Mouse (Mus musculus) lung, embryonic 15.5 days (tissue): ENCODE measurements around the gene Tenm4. TPM values are rescaled to one million over a fixed set of nuclear protein-coding genes. Genes with fewer than 3 reads are reported as not detected.
"Not testable (repeated sequence)": the region's sequence is repeated elsewhere in the genome, so short reads cannot be mapped to it uniquely, and the experiment has no call there.

ENCODE experiments used
- ATAC-seq: fragments of 200-750 bp; cut with Nextera tagmentation; 2 replicates; pipeline ENCODE4 v1.8.0; 2017; ENCODE audit warnings: moderate number of reproducible peaks, borderline replicate concordance; ENCODE audit not compliant: low FRiP score, low TSS enrichment; ENCODE audit errors: extremely low read depth
- H3K27ac ChIP-seq: fragments of 300-500 bp; sonication (generic); 2 replicates; pipeline ENCODE4 v1.5.1; 2015; ENCODE audit warnings: moderate library complexity, mild to moderate bottlenecking, inconsistent platforms
- H3K27me3 ChIP-seq: fragments of 300-500 bp; sonication (generic); 2 replicates; pipeline ENCODE4 v1.6.1; 2015; ENCODE audit warnings: inconsistent platforms
- H3K36me3 ChIP-seq: fragments of 300-500 bp; sonication (generic); 2 replicates; pipeline ENCODE4 v1.6.1; 2015; ENCODE audit warnings: inconsistent platforms
- H3K4me1 ChIP-seq: fragments of 300-500 bp; sonication (generic); 2 replicates; pipeline ENCODE4 v1.6.1; 2015; ENCODE audit warnings: inconsistent platforms
- H3K4me2 ChIP-seq: fragments of 300-500 bp; sonication (generic); 2 replicates; pipeline ENCODE4 v1.6.1; 2015; ENCODE audit warnings: inconsistent platforms, mild to moderate bottlenecking, moderate library complexity
- H3K4me3 ChIP-seq: fragments of 300-500 bp; sonication (generic); 2 replicates; pipeline ENCODE4 v1.5.1; 2015; ENCODE audit warnings: mild to moderate bottlenecking, inconsistent platforms
- H3K9ac ChIP-seq: fragments of 300-500 bp; sonication (generic); 2 replicates; pipeline ENCODE4 v1.6.1; 2015; ENCODE audit warnings: inconsistent platforms
- H3K9me3 ChIP-seq: fragments of 300-500 bp; sonication (generic); 2 replicates; pipeline ENCODE4 v1.6.1; 2016; ENCODE audit warnings: inconsistent platforms
- WGBS: fragments of 180-500 bp; shearing (Covaris S2); methylation state at CpG from one replicate; pipeline ENCODE4 v1.1.7; 2015; 5-methylcytosine and 5-hydroxymethylcytosine counted together
- polyA plus RNA-seq: library from polyadenylated mRNA; unstranded; fragments of >200 nt; fragmentation: Nextera tagmentation; extraction: Ambion mirVana; gene quantifications from 2 replicates; pipeline ENCODE4 v1.2.1, GENCODE M21; 2015

The Tenm4 gene
- polyA plus RNA-seq, 1 experiment from 2014 or later, result 22.1 TPM

- WGBS, result 77% methylated on average over 16 of the region's 16 CpGs
- no peak overlapping the region for H3K9ac ChIP-seq
- no peak overlapping the region for H3K4me3 ChIP-seq
- H3K4me1 ChIP-seq, result no peaks in the 10 kb centered on the region
- H3K4me2 ChIP-seq, result no peak overlapping the region
- no peak for ATAC-seq
- no peak overlapping the region for H3K27ac ChIP-seq
- H3K36me3 ChIP-seq, result peaks cover 8% of the 10 kb centered on the region; the same call in 1 of the 2 replicates
- no peaks in the 10 kb centered on the region for H3K9me3 ChIP-seq
- H3K27me3 ChIP-seq, result no peaks in the 10 kb centered on the region
Measured at GRCm38 (mm10) chr7:96907971-96908680, 737.1 kb downstream of the Tenm4 start.

- Histone ChIP-seq H3K27ac (no peak overlapping the region), H3K36me3 (peaks cover 8% of the 10 kb centered on the region; the same call in 1 of the 2 replicates), H3K9me3 (no peaks in the 10 kb centered on the region), H3K9ac (no peak overlapping the region), H3K4me1 (no peaks in the 10 kb centered on the region), H3K27me3 (no peaks in the 10 kb centered on the region), H3K4me2 (no peak overlapping the region), H3K4me3 (no peak overlapping the region)
- whole genome bisulfite sequencing, result 68% methylated on average over 5 of the region's 5 CpGs
- ATAC-seq, result no peak
Measured at GRCm38 (mm10) chr7:96909856-96910255, 738.8 kb downstream of the Tenm4 start.

GRCm38 (mm10) chr7:96910310-96910960 is 739.4 kb downstream of the Tenm4 start:
- WGBS, result 67% methylated on average over 12 of the region's 12 CpGs
- no peak overlapping the region for H3K4me3 ChIP-seq
- peaks cover 8% of the 10 kb centered on the region; the same call in 1 of the 2 replicates for H3K36me3 ChIP-seq
- no peak for ATAC-seq
- H3K9me3 ChIP-seq, result no peaks in the 10 kb centered on the region
- no peak overlapping the region for H3K27ac ChIP-seq
- no peaks in the 10 kb centered on the region for H3K4me1 ChIP-seq
- no peaks in the 10 kb centered on the region for H3K27me3 ChIP-seq
- H3K4me2 ChIP-seq, result no peak overlapping the region
- H3K9ac ChIP-seq, result no peak overlapping the region

GRCm38 (mm10) chr7:96914031-96914430 is 743.0 kb downstream of the Tenm4 start:
- Histone ChIP-seq H3K4me1 (no peaks in the 10 kb centered on the region), H3K27ac (no peak overlapping the region), H3K36me3 (no peaks in the 10 kb centered on the region), H3K27me3 (no peaks in the 10 kb centered on the region), H3K4me2 (no peak overlapping the region), H3K4me3 (no peak overlapping the region), H3K9ac (no peak overlapping the region), H3K9me3 (no peaks in the 10 kb centered on the region)
- ATAC-seq, result no peak
- 4% methylated on average over 6 of the region's 6 CpGs for WGBS

- Histone ChIP-seq H3K4me3 (no peak overlapping the region), H3K27ac (no peak overlapping the region), H3K4me1 (no peaks in the 10 kb centered on the region), H3K36me3 (no peaks in the 10 kb centered on the region), H3K4me2 (no peak overlapping the region), H3K9me3 (no peaks in the 10 kb centered on the region), H3K27me3 (no peaks in the 10 kb centered on the region), H3K9ac (no peak overlapping the region)
- 0 out of 2 replicates have a peak, but pooled peaks have one; percentile 41 for ATAC-seq
- 2% methylated on average over 2 of the region's 2 CpGs for WGBS
Measured at GRCm38 (mm10) chr7:96915452-96916105, 744.5 kb downstream of the Tenm4 start.

- no peaks in the 10 kb centered on the region for H3K9me3 ChIP-seq
- no peak for ATAC-seq
- H3K4me1 ChIP-seq, result no peaks in the 10 kb centered on the region
- no peak overlapping the region for H3K4me2 ChIP-seq
- H3K27ac ChIP-seq, result no peak overlapping the region
- H3K36me3 ChIP-seq, result no peaks in the 10 kb centered on the region
- no peak overlapping the region for H3K9ac ChIP-seq
- H3K4me3 ChIP-seq, result no peak overlapping the region
- WGBS, result 69% methylated on average over 7 of the region's 7 CpGs
- no peaks in the 10 kb centered on the region for H3K27me3 ChIP-seq
Measured at GRCm38 (mm10) chr7:96920447-96921095, 749.5 kb downstream of the Tenm4 start.

- no peak overlapping the region for H3K4me2 ChIP-seq
- peak; percentile 19; the same call in 1 of the 2 replicates for ATAC-seq
- WGBS, result 81% methylated on average over 2 of the region's 2 CpGs
Measured at GRCm38 (mm10) chr7:96922927-96923326, 751.9 kb downstream of the Tenm4 start.

GRCm38 (mm10) chr7:96943715-96944377 is 772.8 kb downstream of the Tenm4 start:
- H3K9me3 ChIP-seq, result no peaks in the 10 kb centered on the region
- H3K4me1 ChIP-seq, result no peaks in the 10 kb centered on the region
- H3K27me3 ChIP-seq, result no peaks in the 10 kb centered on the region
- H3K4me3 ChIP-seq, result no peak overlapping the region
- 62% methylated on average over 5 of the region's 5 CpGs for WGBS
- H3K9ac ChIP-seq, result no peak overlapping the region
- no peak overlapping the region for H3K4me2 ChIP-seq
- no peak overlapping the region for H3K27ac ChIP-seq
- no peak for ATAC-seq
- no peaks in the 10 kb centered on the region for H3K36me3 ChIP-seq

More at GRCm38 (mm10) chr7:96922927-96923326, 751.9 kb downstream of the Tenm4 start:
- Histone ChIP-seq H3K27ac (no peak overlapping the region), H3K4me1 (no peaks in the 10 kb centered on the region), H3K4me3 (no peak overlapping the region), H3K36me3 (no peaks in the 10 kb centered on the region), H3K9ac (no peak overlapping the region), H3K9me3 (no peaks in the 10 kb centered on the region), H3K27me3 (no peaks in the 10 kb centered on the region)

- H3K4me1 ChIP-seq, H3K4me2 ChIP-seq, H3K27ac ChIP-seq, H3K9me3 ChIP-seq, ATAC-seq, H3K4me3 ChIP-seq, H3K27me3 ChIP-seq, H3K9ac ChIP-seq, H3K36me3 ChIP-seq: not testable (repeated sequence)
- 93% methylated on average over 8 of the region's 8 CpGs for WGBS
Measured at GRCm38 (mm10) chr7:96946501-96946900, 775.5 kb downstream of the Tenm4 start.

- H3K4me1 ChIP-seq, result peaks cover 17% of the 10 kb centered on the region
- peak within 1 kb of the TSS; percentile 69 for H3K9ac ChIP-seq
- peak within 1 kb of the TSS; percentile 80 for H3K27ac ChIP-seq
- H3K4me2 ChIP-seq, result peak within 1 kb of the TSS; percentile 80
- H3K9me3 ChIP-seq, result no peaks in the 10 kb centered on the region
- no peaks in the 10 kb centered on the region for H3K27me3 ChIP-seq
- peak; percentile 100 for ATAC-seq
- H3K36me3 ChIP-seq, result no peaks in the 10 kb centered on the region
- WGBS, result under 1% methylated on average over 62 of the region's 62 CpGs
- peak within 1 kb of the TSS; percentile 62 for H3K4me3 ChIP-seq
Measured at GRCm38 (mm10) chr7:96951281-96952051, 780.4 kb downstream of the Tenm4 start, which contains the start of gene Nars2. Gene Nars2 (plus strand): TSS chr7:96951505.

- H3K27me3 ChIP-seq, result no peaks in the 10 kb centered on the region
- no peaks in the 10 kb centered on the region for H3K9me3 ChIP-seq
- no peak for ATAC-seq
- peak overlapping the region; percentile 80 for H3K4me2 ChIP-seq
- peak overlapping the region; percentile 62 for H3K4me3 ChIP-seq
- peaks cover 2% of the 10 kb centered on the region for H3K36me3 ChIP-seq
- peak overlapping the region; percentile 69 for H3K9ac ChIP-seq
- 27% methylated on average over 5 of the region's 5 CpGs for WGBS
- peaks cover 17% of the 10 kb centered on the region for H3K4me1 ChIP-seq
- H3K27ac ChIP-seq, result no peak overlapping the region
Measured at GRCm38 (mm10) chr7:96952094-96952493, 781.0 kb downstream of the Tenm4 start.
